Mouse (Mus musculus) stomach, embryonic 16.5 days (tissue): ENCODE data around the gene Fkbpl. TPM values are rescaled to one million over a fixed set of nuclear protein-coding genes. Genes with fewer than 3 reads are reported as not detected.

Source experiments
- ATAC-seq: fragments of 200-750 bp; cut with Nextera tagmentation; 2 replicates; pipeline ENCODE4 v1.8.0; 2017; ENCODE audit warnings: moderate number of reproducible peaks, moderate TSS enrichment; ENCODE audit not compliant: insufficient read depth, low FRiP score
- H3K27ac ChIP-seq: fragments of 300-500 bp; sonication (generic); 2 replicates; pipeline ENCODE4 v1.5.1; 2014; ENCODE audit warnings: low read length
- H3K27me3 ChIP-seq: fragments of 300-500 bp; sonication (generic); 2 replicates; pipeline ENCODE4 v1.6.1; 2014; ENCODE audit warnings: low read length, control low read depth, mixed read lengths; ENCODE audit not compliant: control insufficient read depth, insufficient read depth
- H3K36me3 ChIP-seq: fragments of 300-500 bp; sonication (generic); 2 replicates; pipeline ENCODE4 v1.6.1; 2014; ENCODE audit warnings: low read length; ENCODE audit not compliant: control insufficient read depth, insufficient read depth
- H3K4me1 ChIP-seq: fragments of 300-500 bp; sonication (generic); 2 replicates; pipeline ENCODE4 v1.6.1; 2014; ENCODE audit warnings: low read length, control low read depth, mixed read lengths; ENCODE audit not compliant: control insufficient read depth, insufficient read depth
- H3K4me2 ChIP-seq: fragments of 300-500 bp; sonication (generic); 2 replicates; pipeline ENCODE4 v1.6.1; 2014; ENCODE audit warnings: low read depth, low read length, mixed read lengths
- H3K4me3 ChIP-seq: fragments of 300-500 bp; sonication (generic); replicated peaks from 2 replicates; pipeline ENCODE4 v1.5.1; 2014; ENCODE audit warnings: mild to moderate bottlenecking, low read length
- H3K9ac ChIP-seq: fragments of 300-500 bp; sonication (generic); 2 replicates; pipeline ENCODE4 v1.6.1; 2014; ENCODE audit warnings: low read length
- H3K9me3 ChIP-seq: fragments of 300-500 bp; sonication (generic); replicated peaks from 2 replicates; pipeline ENCODE4 v1.6.1; 2016; ENCODE audit warnings: low read length, control low read depth; ENCODE audit not compliant: control insufficient read depth
- WGBS: fragments of 180-500 bp; shearing (Covaris S2); extraction: QIAGEN DNeasy Blood & Tissue Kit; methylation state at CpG from one replicate; pipeline ENCODE4 v1.1.7; 2014; 5-methylcytosine and 5-hydroxymethylcytosine counted together
- polyA plus RNA-seq: library from polyadenylated mRNA; unstranded; fragments of >200 nt; fragmentation: Nextera tagmentation; extraction: Ambion mirVana; gene quantifications from 2 replicates; pipeline ENCODE4 v1.2.1, GENCODE M21; 2015

Gene Fkbpl
- polyA plus RNA-seq, 1 experiment from 2014 or later, result 14.4 TPM

DNA sequence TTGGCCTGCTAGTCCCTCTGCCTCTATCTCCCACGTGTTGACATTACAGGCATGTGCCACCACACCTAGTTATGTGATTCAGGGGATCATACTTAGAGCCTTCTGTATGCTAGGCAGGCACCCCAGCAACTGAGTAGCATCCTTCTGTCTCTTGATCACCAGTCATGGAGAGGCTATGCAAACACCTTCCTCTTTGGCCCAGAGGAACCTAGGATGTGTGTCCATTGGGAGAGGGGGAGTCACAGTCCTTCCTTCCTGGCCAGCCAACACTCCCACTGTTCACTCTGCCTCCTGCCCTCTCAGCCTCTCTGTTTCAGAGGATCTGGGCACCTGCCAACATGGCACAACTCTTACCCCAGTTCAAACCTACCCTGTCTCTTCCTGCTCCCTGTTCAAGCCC, 19.0 kb downstream of the Fkbpl start:
- Histone ChIP-seq H3K9ac (no peak overlapping the region), H3K27me3 (no peaks in the 10 kb centered on the region), H3K36me3 (no peaks in the 10 kb centered on the region), H3K9me3 (no peaks in the 10 kb centered on the region), H3K4me2 (no peak overlapping the region), H3K4me3 (no peak overlapping the region), H3K27ac (no peak overlapping the region), H3K4me1 (peaks cover 21% of the 10 kb centered on the region)
- no peak for ATAC-seq
- WGBS, result 50% methylated on average over 1 of the region's 1 CpGs

DNA sequence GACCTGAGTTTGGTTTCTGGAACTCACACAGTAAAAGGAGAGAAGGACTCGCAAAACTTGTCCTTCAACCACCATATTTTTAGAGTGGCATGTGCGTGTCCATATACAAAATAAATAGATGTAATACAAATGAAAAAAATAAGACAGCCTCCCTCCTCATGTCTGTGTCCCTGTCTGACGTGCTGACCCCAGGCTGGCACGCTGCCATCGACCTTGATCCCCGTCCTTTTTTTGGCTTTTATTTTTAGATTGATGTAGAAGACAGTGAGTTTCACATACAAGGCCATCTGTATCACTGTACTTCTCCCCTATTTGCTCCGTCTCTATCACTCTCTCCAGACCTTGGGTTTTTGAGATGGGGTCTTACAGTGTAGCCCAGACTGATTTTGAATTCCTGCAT, 19.9 kb downstream of the Fkbpl start:
- H3K9ac ChIP-seq, result no peak overlapping the region
- no peak overlapping the region for H3K4me2 ChIP-seq
- no peak for ATAC-seq
- peaks cover 21% of the 10 kb centered on the region for H3K4me1 ChIP-seq
- no peaks in the 10 kb centered on the region for H3K27me3 ChIP-seq
- 66% methylated on average over 7 of the region's 7 CpGs for WGBS
- no peaks in the 10 kb centered on the region for H3K9me3 ChIP-seq
- H3K36me3 ChIP-seq, result no peaks in the 10 kb centered on the region
- no peak overlapping the region for H3K4me3 ChIP-seq
- no peak overlapping the region for H3K27ac ChIP-seq

DNA sequence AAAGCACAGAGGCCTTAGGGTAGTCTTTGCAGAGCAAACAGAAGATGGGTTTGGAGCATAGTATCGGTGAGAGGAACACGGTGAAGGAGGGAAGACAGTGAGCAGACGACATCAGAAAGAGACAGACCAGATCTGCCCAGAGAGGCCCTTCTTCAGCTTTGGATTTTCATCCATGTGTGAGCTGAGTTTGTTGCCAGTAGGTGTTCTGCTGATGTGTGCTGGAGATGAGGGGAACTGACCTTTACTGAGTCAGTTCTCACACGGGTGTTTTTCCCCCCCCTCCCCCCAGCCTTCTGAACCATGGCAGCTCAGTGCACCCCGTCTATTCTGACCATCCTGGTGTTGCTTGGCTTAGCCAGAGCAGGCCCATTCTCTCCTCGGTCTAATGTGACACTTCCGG, 25.7 kb downstream of the Fkbpl start, which contains the start of gene Tnxb:
Gene Tnxb, plus strand, starts transcription at position 301 of the 400 bp plus-strand sequence.
- whole genome bisulfite sequencing, result 55% methylated on average over 7 of the region's 7 CpGs
- H3K27me3 ChIP-seq, result peaks cover 49% of the 10 kb centered on the region
- H3K4me2 ChIP-seq, result peak within 1 kb of the TSS; percentile 48
- H3K4me1 ChIP-seq, result peaks cover 14% of the 10 kb centered on the region
- no peak within 1 kb of the TSS for H3K27ac ChIP-seq
- H3K9me3 ChIP-seq, result no peaks in the 10 kb centered on the region
- peak within 1 kb of the TSS; percentile 37 for H3K4me3 ChIP-seq
- peak within 1 kb of the TSS; percentile 55 for H3K9ac ChIP-seq
- ATAC-seq, result no peak
- H3K36me3 ChIP-seq, result no peaks in the 10 kb centered on the region

- Histone ChIP-seq H3K36me3 (no peaks in the 10 kb centered on the region), H3K9ac (peak overlapping the region; percentile 55), H3K27me3 (peaks cover 49% of the 10 kb centered on the region), H3K4me3 (peak overlapping the region; percentile 37), H3K4me1 (peaks cover 14% of the 10 kb centered on the region), H3K9me3 (no peaks in the 10 kb centered on the region), H3K4me2 (peak overlapping the region; percentile 48), H3K27ac (no peak overlapping the region)
- 13% methylated on average over 93 of the region's 93 CpGs for WGBS
- ATAC-seq, result peak; percentile 26; the same call in 1 of the 2 replicates
These were observed 26.8 kb downstream of the Fkbpl start for GRCm38 (mm10) chr17:34671151-34672066.

GRCm38 (mm10) chr17:34672246-34672792, 27.8 kb downstream of the Fkbpl start:
- peak overlapping the region; percentile 55 for H3K9ac ChIP-seq
- H3K27me3 ChIP-seq, result peaks cover 49% of the 10 kb centered on the region
- H3K4me1 ChIP-seq, result peaks cover 14% of the 10 kb centered on the region
- H3K4me2 ChIP-seq, result peak overlapping the region; percentile 48
- 32% methylated on average over 49 of the region's 49 CpGs for WGBS
- no peaks in the 10 kb centered on the region for H3K9me3 ChIP-seq
- no peak for ATAC-seq
- H3K4me3 ChIP-seq, result peak overlapping the region; percentile 37
- no peak overlapping the region for H3K27ac ChIP-seq
- no peaks in the 10 kb centered on the region for H3K36me3 ChIP-seq

DNA sequence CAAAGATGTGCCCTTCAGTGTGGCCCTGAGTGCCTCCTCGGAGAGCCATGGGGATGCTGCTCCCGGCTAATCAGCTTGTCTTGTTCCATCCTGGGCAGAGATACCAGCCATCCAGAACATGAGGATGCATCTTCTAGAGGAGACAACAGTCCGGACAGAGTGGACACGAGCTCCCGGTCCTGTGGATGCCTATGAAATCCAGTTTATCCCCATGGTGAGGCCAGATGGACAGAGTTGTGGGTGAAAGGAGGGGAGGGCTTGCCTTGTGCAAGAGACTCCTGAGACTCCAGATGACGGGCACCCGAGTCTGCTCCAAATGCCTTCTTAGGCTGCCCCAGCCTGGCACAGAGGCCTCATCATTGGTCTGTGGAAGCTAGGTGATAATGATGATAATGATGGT, 28.6 kb downstream of the Fkbpl start:
- no peak overlapping the region for H3K4me2 ChIP-seq
- peaks cover 14% of the 10 kb centered on the region for H3K4me1 ChIP-seq
- ATAC-seq, result no peak
- no peak overlapping the region for H3K9ac ChIP-seq
- 85% methylated on average over 7 of the region's 7 CpGs for WGBS
- H3K27ac ChIP-seq, result no peak overlapping the region
- no peak overlapping the region for H3K4me3 ChIP-seq
- H3K36me3 ChIP-seq, result no peaks in the 10 kb centered on the region
- no peaks in the 10 kb centered on the region for H3K9me3 ChIP-seq
- peaks cover 49% of the 10 kb centered on the region for H3K27me3 ChIP-seq

- Histone ChIP-seq H3K36me3 (no peaks in the 10 kb centered on the region), H3K4me2 (peak overlapping the region; percentile 21; the same call in 1 of the 2 replicates), H3K4me1 (peaks cover 14% of the 10 kb centered on the region), H3K9me3 (no peaks in the 10 kb centered on the region), H3K4me3 (no peak overlapping the region), H3K27ac (peak overlapping the region; percentile 85), H3K27me3 (peaks cover 53% of the 10 kb centered on the region), H3K9ac (no peak overlapping the region; the same call in 1 of the 2 replicates)
- peak; percentile 57; the same call in 1 of the 2 replicates for ATAC-seq
- 36% methylated on average over 11 of the region's 11 CpGs for WGBS
These were observed 30.1 kb downstream of the Fkbpl start for GRCm38 (mm10) chr17:34674524-34675204.

DNA sequence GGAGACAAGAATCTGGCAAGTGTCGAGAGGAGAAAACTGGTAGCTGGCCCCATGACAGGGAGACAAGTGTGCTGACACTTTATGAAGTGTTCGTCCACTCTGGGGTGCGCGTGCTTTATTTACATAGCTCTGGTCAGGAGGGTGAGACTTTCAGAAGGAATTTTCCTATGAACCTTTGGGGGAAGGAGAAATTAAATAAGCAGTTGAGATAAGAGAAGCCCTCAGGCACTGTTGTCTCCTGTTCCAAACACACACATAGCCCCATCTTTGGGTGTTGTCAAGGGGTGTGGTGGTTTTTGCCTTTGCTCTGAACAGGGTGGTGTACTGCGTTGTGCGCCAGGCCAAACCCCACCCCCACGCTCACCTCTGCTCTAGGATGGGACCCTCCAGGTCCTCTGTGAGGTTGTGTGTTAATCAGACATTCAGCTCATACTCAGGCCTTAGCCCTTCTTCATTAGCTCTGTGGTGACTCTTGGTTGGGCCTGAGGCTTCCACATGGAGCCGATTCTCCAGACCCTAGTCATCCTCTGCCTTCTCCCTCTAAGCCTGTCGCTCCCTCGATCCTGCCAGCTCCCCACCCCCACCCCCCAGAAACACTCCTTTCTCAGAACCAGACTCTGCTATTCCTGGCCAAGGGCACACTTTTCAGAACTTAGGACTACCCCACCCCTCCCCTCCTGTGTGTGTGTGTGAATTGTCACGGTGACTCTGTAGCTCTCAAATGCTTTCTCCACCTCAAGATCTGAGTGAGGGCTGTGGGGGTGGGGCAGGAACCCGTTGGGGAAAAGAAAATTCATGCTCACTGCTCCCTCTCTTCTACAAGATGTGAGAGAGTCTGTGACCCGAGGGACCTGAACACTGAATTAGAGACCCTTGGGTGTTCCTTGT, 30.9 kb downstream of the Fkbpl start:
- Histone ChIP-seq H3K9ac (peak overlapping the region; percentile 5; the same call in 1 of the 2 replicates), H3K4me2 (no peak overlapping the region), H3K27me3 (peaks cover 46% of the 10 kb centered on the region), H3K36me3 (no peaks in the 10 kb centered on the region), H3K9me3 (no peaks in the 10 kb centered on the region), H3K27ac (peak overlapping the region; percentile 85), H3K4me3 (no peak overlapping the region), H3K4me1 (peaks cover 14% of the 10 kb centered on the region)
- 0 out of 2 replicates have a peak, but pooled peaks have one; percentile 11 for ATAC-seq
- 45% methylated on average over 13 of the region's 13 CpGs for WGBS
